Mouse (Mus musculus): Measurements from ENCODE around the gene 6030408B16Rik.
"Not testable (repeated sequence)": the region's sequence is repeated elsewhere in the genome, so short reads cannot be mapped to it uniquely, and the experiment has no call there.

Gene 6030408B16Rik

DNA sequence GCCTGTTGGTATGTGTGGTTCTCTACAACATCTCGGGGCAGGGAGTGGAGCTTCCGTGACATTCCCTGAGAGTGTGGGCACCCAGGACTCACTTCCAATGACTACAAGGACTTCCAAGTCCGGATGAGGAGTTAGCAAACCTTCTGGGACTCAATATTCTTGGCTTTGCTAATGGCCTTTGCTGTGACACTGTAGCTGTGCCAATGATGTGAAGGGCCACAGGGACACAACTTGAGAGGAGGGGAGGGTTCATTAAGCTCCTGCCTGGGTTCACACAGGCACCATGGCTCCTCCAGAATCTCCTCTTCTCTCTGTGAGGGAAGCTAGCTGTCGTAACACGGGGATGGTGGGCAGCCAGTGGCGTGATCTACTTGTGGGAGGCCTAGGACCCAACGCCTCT lies 29.6 kb downstream of the 6030408B16Rik start:
- DNase-seq = no peak

DNA sequence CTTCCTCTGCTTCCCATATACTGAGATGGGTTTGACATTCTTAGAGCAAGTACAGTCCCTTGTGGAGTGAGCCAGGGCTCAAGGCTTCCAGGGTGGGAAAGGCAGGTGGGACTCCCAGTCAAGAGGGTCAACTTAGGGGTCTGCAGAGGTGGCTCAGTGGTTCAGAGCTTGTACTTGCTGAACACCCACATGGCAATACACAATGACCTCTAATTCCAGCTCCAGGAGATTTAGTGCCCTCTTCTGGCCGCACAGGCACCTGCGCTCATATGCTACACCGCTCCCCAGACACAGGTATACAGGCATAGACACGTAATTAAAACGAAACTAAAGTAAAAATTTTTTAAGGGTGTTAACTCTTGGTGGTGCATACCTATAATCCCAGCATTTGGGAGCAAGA lies 30.5 kb downstream of the 6030408B16Rik start:
- DNase-seq = no peak

DNA sequence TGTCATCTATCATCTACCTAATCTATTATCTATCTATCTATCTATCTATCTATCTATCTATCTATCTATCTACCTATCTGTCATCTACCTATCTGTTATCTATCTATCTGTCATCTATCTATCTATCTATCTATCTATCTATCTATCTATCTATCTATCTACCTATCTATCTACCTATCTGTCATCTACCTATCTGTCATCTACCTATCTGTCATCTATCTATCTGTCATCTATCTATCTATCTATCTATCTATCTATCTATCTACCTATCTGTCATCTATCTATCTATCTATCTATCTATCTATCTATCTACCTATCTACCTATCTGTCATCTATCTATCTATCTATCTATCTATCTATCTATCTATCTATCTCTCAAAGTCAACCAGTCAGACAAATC lies 31.4 kb downstream of the 6030408B16Rik start:
- DNase-seq = not testable (repeated sequence)

DNA sequence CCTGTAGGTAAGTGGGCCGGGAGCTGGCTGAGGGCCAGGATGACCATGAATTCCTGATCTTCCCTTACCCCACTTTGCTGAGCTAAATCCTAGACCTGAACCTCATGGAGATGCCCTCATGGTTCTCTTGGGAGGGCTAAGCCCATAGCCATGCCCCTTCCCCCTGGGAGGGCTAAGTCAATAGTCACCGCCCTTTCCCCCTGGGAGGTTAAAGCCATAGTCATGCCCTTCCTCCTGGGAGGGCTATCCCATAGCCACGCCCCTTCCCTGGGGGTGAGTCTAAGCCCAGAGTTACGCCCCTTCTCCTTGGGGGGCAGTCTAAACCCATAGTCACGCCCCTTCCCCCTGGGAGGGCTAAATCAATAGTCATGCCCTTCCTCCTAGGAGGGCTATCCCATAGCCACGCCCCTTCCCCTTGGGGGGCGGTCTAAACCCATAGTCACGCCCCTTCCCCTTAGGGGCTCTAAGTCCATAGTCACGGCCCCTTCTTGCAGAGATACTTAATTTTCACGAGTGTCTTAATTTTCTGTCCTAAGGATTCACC lies 33.1 kb downstream of the 6030408B16Rik start:
- DNase-seq = no peak

DNA sequence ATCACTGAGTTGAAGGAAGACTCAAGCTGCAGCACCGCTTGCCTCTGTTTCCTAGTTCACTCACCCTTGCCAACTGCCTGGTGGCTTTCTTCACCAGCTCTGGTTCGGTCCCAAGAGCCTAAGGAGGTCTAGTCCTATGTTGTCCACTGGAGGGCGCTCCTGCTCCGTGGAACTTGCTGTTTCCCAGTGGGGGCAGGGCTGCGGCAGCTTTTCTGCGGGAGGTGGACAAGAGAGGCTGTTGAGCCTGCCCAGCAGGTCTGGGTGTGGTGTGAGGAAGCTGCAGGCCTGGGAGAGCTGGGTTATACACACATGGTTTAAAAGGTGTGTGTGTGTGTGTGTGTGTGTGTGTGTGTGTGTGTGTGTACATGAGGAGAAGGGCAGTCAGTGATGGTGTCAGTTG lies 34.3 kb downstream of the 6030408B16Rik start:
- peak; percentile 81 for DNase-seq

DNA sequence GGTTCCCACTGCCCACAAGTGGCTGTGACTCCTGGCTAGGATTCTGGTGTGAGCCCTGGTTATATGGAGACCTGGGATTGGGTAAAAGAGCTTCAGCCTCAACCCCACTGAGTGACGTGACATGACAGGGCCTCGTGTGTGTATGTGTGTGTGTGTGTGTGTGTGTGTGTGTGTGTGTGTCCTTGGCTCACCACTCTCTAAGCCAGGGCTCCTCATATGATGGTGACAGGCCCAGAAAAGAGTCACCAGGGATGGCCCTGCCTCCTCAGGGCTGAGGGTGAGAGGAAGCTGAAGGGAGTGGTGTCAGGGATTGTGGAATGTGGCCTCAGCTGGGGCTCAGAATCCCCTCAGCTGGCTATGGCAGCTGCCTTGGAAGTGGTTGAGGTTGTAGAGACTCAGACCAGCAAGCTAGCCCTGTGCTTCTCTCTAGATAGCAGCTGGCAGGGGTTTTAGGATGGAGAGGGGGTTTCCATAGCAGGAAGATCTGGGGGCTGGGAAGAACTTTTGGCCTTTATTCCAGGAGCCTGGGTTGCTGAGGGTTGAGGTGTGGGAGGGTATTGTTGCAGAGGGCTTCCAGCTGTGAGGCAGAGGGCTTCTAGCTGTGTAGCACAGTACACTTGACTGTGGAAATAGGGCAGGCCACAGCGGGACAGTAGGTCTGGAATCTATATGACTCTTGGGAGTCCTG lies 36.0 kb downstream of the 6030408B16Rik start:
- no peak for DNase-seq

DNA sequence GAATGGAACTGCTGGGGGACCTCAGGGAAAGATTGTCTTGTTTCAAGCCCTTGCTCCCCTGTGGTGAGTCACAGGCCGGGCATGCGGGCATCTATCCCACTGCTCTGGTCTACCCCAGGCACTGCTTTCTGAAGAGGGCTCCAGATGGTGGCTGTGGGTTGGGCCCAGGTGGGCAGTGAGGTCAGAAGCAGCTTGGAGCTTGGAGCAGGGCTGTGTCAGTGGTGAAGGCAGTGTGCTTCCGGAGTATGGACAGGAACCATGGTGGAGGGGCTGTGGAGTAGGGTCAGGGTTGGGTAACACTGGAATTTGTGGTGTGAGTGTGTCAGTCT lies 36.5 kb downstream of the 6030408B16Rik start:
- no peak for DNase-seq

DNA sequence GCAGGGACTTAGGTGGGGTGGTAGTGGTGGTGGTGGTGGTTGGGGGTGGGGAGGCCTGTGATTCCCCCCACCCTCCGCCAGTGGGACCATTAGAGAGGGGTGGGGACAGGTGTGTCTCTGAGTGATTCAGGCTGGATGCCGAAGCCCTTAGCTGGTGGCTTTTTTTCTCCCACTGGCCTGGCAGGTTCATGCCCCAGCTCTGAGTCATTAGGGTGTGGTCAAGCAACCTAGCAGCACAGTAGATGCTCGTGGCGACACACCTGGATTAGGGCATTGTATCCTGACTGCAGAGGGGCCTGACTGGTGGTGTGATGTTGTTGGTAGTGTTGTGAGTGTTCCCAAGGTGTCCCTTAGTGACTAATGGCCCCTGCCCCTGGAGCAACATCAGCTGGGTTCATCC lies 38.1 kb downstream of the 6030408B16Rik start:
- DNase-seq = no peak

DNA sequence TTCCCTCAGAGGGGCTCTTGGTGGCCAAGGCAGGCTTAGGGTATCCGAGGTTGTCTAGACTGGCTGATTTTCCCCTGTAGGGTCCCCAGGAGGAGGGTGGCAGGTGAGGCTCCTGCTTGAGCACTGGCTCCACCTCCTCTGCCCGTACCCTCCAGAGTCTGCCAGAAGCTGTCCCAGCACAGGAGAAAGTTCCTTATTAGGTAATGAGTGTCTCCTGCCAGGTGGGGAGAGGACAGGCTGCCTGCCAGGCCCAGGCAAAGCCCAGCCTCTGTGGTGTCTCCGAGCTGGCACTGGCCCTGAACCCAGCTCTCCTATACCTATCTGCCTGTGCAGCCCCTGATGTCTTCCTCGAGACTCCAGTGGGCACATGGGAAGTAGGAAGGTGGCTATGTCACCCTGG lies 39.4 kb downstream of the 6030408B16Rik start:
- DNase-seq = no peak

DNA sequence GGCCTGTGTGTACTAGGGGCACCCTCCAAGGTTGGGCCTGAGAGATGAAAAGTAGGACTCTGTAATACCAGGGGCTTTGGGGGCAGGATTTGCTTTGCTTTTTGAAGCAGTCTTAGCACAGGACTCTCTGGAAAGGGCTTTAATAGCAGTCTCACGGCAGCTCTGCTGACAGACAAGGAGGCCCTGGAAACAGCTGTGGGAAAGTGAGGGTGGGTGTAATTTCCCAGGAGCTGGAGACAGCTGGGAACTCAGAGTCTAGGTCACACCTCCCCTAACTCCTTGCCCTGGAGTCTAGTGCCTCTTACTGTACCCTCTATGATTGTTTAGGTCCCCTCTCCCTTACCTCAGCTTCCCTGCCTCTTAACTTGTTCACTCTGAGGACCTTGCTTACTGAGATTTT lies 40.2 kb downstream of the 6030408B16Rik start:
- no peak for DNase-seq

DNA sequence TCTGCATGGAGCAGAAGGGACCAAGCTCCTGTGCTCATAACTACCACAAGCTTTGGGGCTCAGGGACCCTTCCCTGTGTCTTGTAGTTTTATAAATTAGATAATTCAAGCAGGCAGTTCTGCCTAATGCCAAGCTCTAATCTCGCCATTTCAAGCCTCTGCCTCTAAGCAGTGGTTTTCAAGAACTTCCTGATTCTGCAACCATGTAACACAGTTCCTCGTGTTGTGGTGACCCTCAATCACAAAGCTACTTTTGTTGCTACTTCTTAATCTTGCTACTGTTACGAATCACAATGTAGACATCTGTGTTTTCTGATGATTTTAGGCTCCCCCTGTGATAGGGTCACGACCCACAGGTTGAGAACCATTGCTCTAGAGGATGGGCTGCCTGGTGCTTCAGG lies 40.6 kb downstream of the 6030408B16Rik start:
- no peak for DNase-seq

DNA sequence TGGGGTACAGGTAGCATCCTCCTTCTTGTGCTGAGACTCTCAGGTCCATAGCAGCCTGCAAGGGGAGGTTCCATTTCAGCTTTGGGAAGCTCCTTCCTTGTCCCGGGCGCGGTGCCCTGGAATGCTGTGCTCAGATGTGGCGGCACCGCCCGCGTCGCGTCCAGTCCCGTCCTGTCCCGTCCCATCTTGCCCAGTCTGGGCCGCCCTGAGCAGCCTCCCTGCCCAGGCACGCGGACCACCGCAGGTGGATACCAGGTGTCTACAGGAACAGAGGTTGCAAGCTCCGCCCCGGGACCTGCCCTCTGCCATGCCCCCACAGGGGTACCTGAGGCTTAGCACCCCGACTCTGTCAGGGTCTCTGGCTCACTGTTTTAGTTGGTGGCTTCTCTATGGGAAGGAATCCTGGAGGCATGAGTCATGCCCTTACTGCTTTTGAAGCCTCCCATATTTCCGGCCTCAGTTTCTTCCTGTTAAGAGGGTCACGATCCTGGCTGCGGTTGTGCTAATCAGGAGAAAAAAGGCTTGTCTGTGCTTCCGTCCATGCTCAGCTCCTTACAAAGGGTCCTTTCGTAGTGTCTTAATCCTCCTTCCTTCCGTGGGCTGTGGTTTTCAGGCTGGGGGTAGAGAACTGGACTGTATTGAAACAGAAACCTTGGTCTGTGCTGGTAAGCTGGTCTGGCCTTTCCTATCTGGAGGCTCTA lies 43.6 kb downstream of the 6030408B16Rik start:
- DNase-seq = no peak

DNA sequence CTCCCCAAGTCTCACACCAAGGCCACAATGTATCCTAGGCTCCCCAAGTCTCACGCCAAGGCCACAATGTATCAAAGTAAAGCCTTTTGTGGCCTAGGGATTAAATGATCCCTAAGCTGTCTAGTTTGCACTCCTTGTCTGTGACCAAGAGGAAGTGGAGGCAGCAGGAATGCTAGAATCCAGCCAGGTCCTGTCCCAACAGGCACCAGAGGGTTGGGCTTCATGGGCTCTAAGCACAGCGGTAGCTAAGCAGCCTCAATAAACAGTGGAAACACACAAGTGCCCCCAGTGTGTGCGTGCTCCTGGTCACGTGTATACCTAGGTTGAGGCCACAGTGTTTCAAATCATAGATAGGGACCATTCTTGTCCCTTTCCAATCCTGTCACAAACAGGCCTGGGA lies 45.3 kb downstream of the 6030408B16Rik start:
- no peak for DNase-seq

DNA sequence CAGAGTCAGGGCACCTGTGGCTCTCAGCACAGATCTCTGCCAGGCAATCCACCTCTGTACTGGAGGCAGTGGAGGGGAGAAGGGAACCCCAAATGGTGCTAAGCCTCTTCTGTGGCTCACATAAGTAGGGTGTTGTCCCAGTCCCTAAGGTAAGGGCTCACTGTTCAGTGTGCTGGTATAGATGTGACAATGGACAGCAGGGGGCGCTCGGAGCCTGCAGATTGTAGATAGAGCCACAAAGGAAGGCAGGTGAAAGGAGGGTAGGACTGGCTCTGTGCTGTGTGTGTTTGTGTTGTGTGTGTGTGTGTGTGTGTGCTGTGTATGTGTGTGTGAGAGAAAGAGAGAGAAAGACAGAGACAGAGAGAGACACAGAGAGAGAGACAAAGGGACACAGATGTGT lies 46.5 kb downstream of the 6030408B16Rik start:
- peak; percentile 83 for DNase-seq

DNA sequence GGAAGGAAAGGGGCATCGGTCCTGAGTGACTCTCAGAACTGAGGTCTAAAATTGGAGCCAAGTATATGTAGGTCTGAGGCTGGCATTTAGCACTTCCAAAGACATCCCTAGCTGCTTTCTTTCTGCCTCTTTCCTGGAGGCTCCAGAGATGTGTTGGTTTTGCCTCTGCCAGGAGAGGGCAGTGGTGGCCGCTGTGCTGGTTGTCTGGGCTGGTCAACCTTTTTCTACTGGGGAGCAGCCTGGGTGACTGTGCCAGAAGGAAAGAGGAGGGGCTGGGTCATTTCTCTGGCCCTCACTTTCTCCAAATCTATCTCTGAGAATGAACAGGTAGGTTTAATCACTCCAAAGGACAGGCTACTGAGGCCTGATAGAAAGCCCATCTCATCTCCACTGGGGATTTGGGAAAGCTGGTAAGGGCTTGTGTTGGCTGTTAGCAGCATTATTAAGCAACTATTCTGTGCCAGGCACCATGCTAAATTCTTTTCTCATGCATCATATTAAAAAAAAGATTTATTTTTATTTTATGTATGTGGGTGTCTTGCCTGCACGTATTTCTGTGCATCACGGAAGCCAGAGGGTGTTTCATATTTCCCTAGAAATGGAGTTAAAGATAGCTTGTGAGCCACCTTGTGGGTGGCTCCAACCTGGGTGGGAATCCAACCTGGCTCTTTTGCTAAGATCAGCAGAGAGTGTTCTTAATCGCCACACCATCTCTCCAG lies 48.9 kb downstream of the 6030408B16Rik start:
- peak; percentile 62 for DNase-seq
